Mouse (Mus musculus) embryonic facial prominence, embryonic 11.5 days (tissue): Measurements from ENCODE around the gene Krtap19-3. TPM values are rescaled to one million over a fixed set of nuclear protein-coding genes. Genes with fewer than 3 reads are reported as not detected.

Experiments
- ATAC-seq: fragments of 200-750 bp; cut with Nextera tagmentation; replicated peaks from 2 replicates; pipeline ENCODE4 v1.8.0; 2017; ENCODE audit warnings: low read depth; ENCODE audit not compliant: insufficient number of reproducible peaks, low FRiP score, low TSS enrichment
- DNase-seq: peaks from one replicate; pipeline ENCODE4 v3.0.0-alpha.2; 2015; ENCODE audit warnings: low spot score
- H3K27ac ChIP-seq: fragments of 300-500 bp; sonication (generic); replicated peaks from 2 replicates; pipeline ENCODE4 v1.5.1; 2014; ENCODE audit warnings: mild to moderate bottlenecking, low read depth, low read length, control low read depth
- H3K27me3 ChIP-seq: fragments of 300-500 bp; sonication (generic); 2 replicates; pipeline ENCODE4 v1.6.1; 2014; ENCODE audit warnings: mild to moderate bottlenecking, low read length, moderate library complexity, mixed read lengths; ENCODE audit not compliant: control insufficient read depth, insufficient read depth
- H3K36me3 ChIP-seq: fragments of 300-500 bp; sonication (generic); replicated peaks from 2 replicates; pipeline ENCODE4 v1.6.1; 2014; ENCODE audit warnings: low read depth, mild to moderate bottlenecking, low read length, moderate library complexity, mixed read lengths; ENCODE audit not compliant: control insufficient read depth, insufficient read depth
- H3K4me1 ChIP-seq: fragments of 300-500 bp; sonication (generic); 2 replicates; pipeline ENCODE4 v1.6.1; 2014; ENCODE audit warnings: low read length, mixed read lengths; ENCODE audit not compliant: control insufficient read depth, insufficient read depth
- H3K4me2 ChIP-seq: fragments of 300-500 bp; sonication (generic); 2 replicates; pipeline ENCODE4 v1.6.1; 2014; ENCODE audit warnings: low read depth, mild to moderate bottlenecking, control low read depth, low read length, moderate library complexity
- H3K4me3 ChIP-seq: fragments of 300-500 bp; sonication (generic); 2 replicates; pipeline ENCODE4 v1.5.1; 2014; ENCODE audit warnings: low read depth, low read length, control low read depth
- H3K9ac ChIP-seq: fragments of 300-500 bp; sonication (generic); replicated peaks from 2 replicates; pipeline ENCODE4 v1.6.1; 2014; ENCODE audit warnings: mild to moderate bottlenecking, control low read depth, low read length
- H3K9me3 ChIP-seq: fragments of 300-500 bp; sonication (generic); replicated peaks from 2 replicates; pipeline ENCODE4 v1.6.1; 2016; ENCODE audit warnings: mild to moderate bottlenecking, low read length, inconsistent platforms, mixed read lengths; ENCODE audit not compliant: control insufficient read depth
- WGBS: fragments of 180-500 bp; shearing (Covaris S2); extraction: QIAGEN DNeasy Blood & Tissue Kit; methylation state at CpG from one replicate; pipeline ENCODE4 v1.1.7; 2014; 5-methylcytosine and 5-hydroxymethylcytosine counted together
- polyA plus RNA-seq: library from polyadenylated mRNA; unstranded; fragments of >200 nt; fragmentation: Nextera tagmentation; extraction: Ambion mirVana; gene quantifications from 2 replicates; pipeline ENCODE4 v1.2.1, GENCODE M21; 2014

Gene Krtap19-3
- not detected in 2 replicates for polyA plus RNA-seq

DNA sequence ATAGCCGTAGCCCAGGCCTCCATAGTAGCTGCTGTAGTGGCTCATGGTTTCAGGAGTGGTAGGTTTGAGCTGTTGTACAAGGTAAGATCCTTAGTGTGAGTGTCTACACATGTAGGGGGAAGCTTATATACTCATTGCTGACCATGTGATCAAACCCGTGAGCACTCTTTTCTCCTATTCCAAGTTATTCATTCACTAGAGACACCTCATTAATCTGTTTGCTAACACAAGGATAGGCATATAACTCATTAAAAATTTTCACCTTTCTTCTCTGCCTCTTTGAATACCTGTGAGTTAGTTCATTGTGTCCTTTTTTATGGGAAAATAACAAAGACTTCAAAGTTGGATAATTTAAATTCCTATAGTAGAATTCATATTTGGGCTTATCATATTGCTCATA, at the start of gene Krtap19-3:
Krtap19-3 (minus strand) TSS at position 101 of the 400 bp plus-strand sequence.
- no peak for ATAC-seq
- H3K36me3 ChIP-seq, result no peaks in the 10 kb centered on the region

GRCm38 (mm10) chr16:88896357-88896756, 18.5 kb upstream of the Krtap19-3 start, which contains the start of gene Krtap19-5:
TSS of gene Krtap19-5 (minus strand) at chr16:88896457.
- WGBS, result 94% methylated on average over 6 of the region's 6 CpGs
- H3K27ac ChIP-seq, result no peak within 1 kb of the TSS
- no peak within 1 kb of the TSS for H3K9ac ChIP-seq
- no peak within 1 kb of the TSS for H3K4me2 ChIP-seq
- no peaks in the 10 kb centered on the region for H3K4me1 ChIP-seq
- ATAC-seq, result no peak
- no peaks in the 10 kb centered on the region for H3K36me3 ChIP-seq
- H3K9me3 ChIP-seq, result no peaks in the 10 kb centered on the region
- H3K27me3 ChIP-seq, result no peaks in the 10 kb centered on the region
- no peak for DNase-seq
- no peak within 1 kb of the TSS for H3K4me3 ChIP-seq

More for the DNA sequence above, at the start of gene Krtap19-3:
- Histone ChIP-seq H3K9ac (no peak within 1 kb of the TSS), H3K4me2 (no peak within 1 kb of the TSS), H3K4me1 (no peaks in the 10 kb centered on the region), H3K4me3 (no peak within 1 kb of the TSS), H3K27ac (no peak within 1 kb of the TSS), H3K27me3 (no peaks in the 10 kb centered on the region), H3K9me3 (no peaks in the 10 kb centered on the region)
- no peak for DNase-seq
- WGBS, result 93% methylated on average over 2 of the region's 2 CpGs

- no peaks in the 10 kb centered on the region for H3K27me3 ChIP-seq
- H3K4me2 ChIP-seq, result no peak overlapping the region
- ATAC-seq, result no peak
- H3K4me3 ChIP-seq, result no peak overlapping the region
- no peak for DNase-seq
- H3K4me1 ChIP-seq, result no peaks in the 10 kb centered on the region
- no peaks in the 10 kb centered on the region for H3K36me3 ChIP-seq
- no peaks in the 10 kb centered on the region for H3K9me3 ChIP-seq
- H3K27ac ChIP-seq, result no peak overlapping the region
- 85% methylated on average over 6 of the region's 6 CpGs for WGBS
- no peak overlapping the region for H3K9ac ChIP-seq
Measured at GRCm38 (mm10) chr16:88886870-88887269, 9.0 kb upstream of the Krtap19-3 start.

DNA sequence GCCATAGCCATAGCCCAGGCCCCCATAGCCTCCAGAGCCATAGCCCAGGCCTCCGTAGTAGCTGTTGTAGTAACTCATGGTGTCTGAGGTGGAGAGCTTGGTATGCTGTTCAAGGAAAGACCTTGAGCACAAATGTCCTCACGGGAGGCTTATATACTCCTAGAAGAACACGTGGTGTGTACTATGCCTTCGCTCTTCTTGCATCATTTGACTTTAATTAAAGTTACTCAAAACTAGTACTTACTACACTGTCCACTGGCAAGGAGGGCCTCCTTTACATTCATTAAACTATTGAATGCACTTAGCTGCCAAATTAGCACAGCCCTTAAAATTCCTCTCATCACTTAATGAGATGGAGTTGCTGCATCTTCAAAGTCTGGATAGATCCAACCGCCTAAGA, 7.2 kb upstream of the Krtap19-3 start, which contains the start of gene Krtap19-4:
Krtap19-4 (minus strand) TSS at position 101 of the 400 bp plus-strand sequence.
- H3K4me2 ChIP-seq, result no peak within 1 kb of the TSS
- H3K4me3 ChIP-seq, result no peak within 1 kb of the TSS
- H3K36me3 ChIP-seq, result no peaks in the 10 kb centered on the region
- no peaks in the 10 kb centered on the region for H3K4me1 ChIP-seq
- 87% methylated on average over 5 of the region's 5 CpGs for WGBS
- H3K9ac ChIP-seq, result no peak within 1 kb of the TSS
- no peaks in the 10 kb centered on the region for H3K27me3 ChIP-seq
- no peak within 1 kb of the TSS for H3K27ac ChIP-seq
- H3K9me3 ChIP-seq, result no peaks in the 10 kb centered on the region
- ATAC-seq (no peak), DNase-seq (no peak)

GRCm38 (mm10) chr16:88874169-88874568, 3.7 kb downstream of the Krtap19-3 start, which contains the start of gene Krtap19-2:
TSS of gene Krtap19-2 (minus strand) at chr16:88874269.
- WGBS, result 93% methylated on average over 3 of the region's 3 CpGs
- ATAC-seq (no peak), DNase-seq (no peak)
- Histone ChIP-seq H3K9me3 (no peaks in the 10 kb centered on the region), H3K27me3 (no peaks in the 10 kb centered on the region), H3K4me1 (no peaks in the 10 kb centered on the region), H3K36me3 (no peaks in the 10 kb centered on the region), H3K9ac (no peak within 1 kb of the TSS), H3K4me3 (no peak within 1 kb of the TSS), H3K27ac (no peak within 1 kb of the TSS), H3K4me2 (no peak within 1 kb of the TSS)

- H3K4me1 ChIP-seq, result no peaks in the 10 kb centered on the region
- no peaks in the 10 kb centered on the region for H3K9me3 ChIP-seq
- no peaks in the 10 kb centered on the region for H3K27me3 ChIP-seq
- H3K27ac ChIP-seq, result no peak within 1 kb of the TSS
- WGBS, result 87% methylated on average over 6 of the region's 6 CpGs
- H3K36me3 ChIP-seq, result no peaks in the 10 kb centered on the region
- H3K4me3 ChIP-seq, result no peak within 1 kb of the TSS
- no peak within 1 kb of the TSS for H3K9ac ChIP-seq
- no peak for ATAC-seq
- no peak within 1 kb of the TSS for H3K4me2 ChIP-seq
- DNase-seq, result no peak
Measured at GRCm38 (mm10) chr16:88869311-88869710, 8.5 kb downstream of the Krtap19-3 start, which contains the start of gene Krtap19-1. TSS of gene Krtap19-1 (minus strand) at chr16:88869411.

GRCm38 (mm10) chr16:88864887-88865407, 12.9 kb downstream of the Krtap19-3 start:
- Histone ChIP-seq H3K36me3 (no peaks in the 10 kb centered on the region), H3K4me3 (no peak overlapping the region), H3K9me3 (no peaks in the 10 kb centered on the region), H3K27ac (no peak overlapping the region), H3K27me3 (no peaks in the 10 kb centered on the region), H3K9ac (no peak overlapping the region), H3K4me2 (no peak overlapping the region), H3K4me1 (no peaks in the 10 kb centered on the region)
- ATAC-seq, result no peak
- 91% methylated on average over 4 of the region's 4 CpGs for WGBS
- DNase-seq, result no peak

- WGBS, result 14% methylated on average over 5 of the region's 5 CpGs
- H3K36me3 ChIP-seq, result no peaks in the 10 kb centered on the region
- no peak overlapping the region for H3K9ac ChIP-seq
- H3K4me3 ChIP-seq, result no peak overlapping the region
- no peaks in the 10 kb centered on the region for H3K27me3 ChIP-seq
- no peaks in the 10 kb centered on the region for H3K9me3 ChIP-seq
- DNase-seq (peak; percentile 60), ATAC-seq (no peak)
- no peak overlapping the region for H3K4me2 ChIP-seq
- H3K27ac ChIP-seq, result no peak overlapping the region
- no peaks in the 10 kb centered on the region for H3K4me1 ChIP-seq
Measured at GRCm38 (mm10) chr16:88851450-88851849, 26.4 kb downstream of the Krtap19-3 start.
